Mouse (Mus musculus) hematopoietic stem cell, adult 5-6 weeks (primary cell): Measurements from ENCODE around the gene Zfp791. TPM values are rescaled to one million over a fixed set of nuclear protein-coding genes. Genes with fewer than 3 reads are reported as not detected.
"Not testable (repeated sequence)": the region's sequence is repeated elsewhere in the genome, so short reads cannot be mapped to it uniquely, and the experiment has no call there.

Experiments used
- ATAC-seq, 2 experiments: fragments of 125-278 bp in 1 of 2; replicated peaks in 1 of 2; 2 replicates each; pipeline ENCODE4 v1.8.0; 2016 to 2017; ENCODE audit warnings: inconsistent platforms in 2 of 2, mild to moderate bottlenecking in 2 of 2, moderate number of reproducible peaks in 2 of 2, low read depth in 1 of 2, moderate TSS enrichment in 1 of 2; ENCODE audit not compliant: low FRiP score in 2 of 2, poor library complexity in 2 of 2, severe bottlenecking in 2 of 2, insufficient read depth in 1 of 2, low TSS enrichment in 1 of 2
- total RNA-seq: library from RNA; stranded (forward); fragments of 172-1452, 232-1000 nt; gene quantifications from 2 replicates; pipeline ENCODE4 v1.2.3, GENCODE M21; 2017

Zfp791 gene
- not detected in 2 replicates for total RNA-seq

GRCm38 (mm10) chr8:85122995-85123394 is at the start of gene Zfp791:
TSS of gene Zfp791 (minus strand) at chr8:85123095.
- ATAC-seq = no peak

DNA sequence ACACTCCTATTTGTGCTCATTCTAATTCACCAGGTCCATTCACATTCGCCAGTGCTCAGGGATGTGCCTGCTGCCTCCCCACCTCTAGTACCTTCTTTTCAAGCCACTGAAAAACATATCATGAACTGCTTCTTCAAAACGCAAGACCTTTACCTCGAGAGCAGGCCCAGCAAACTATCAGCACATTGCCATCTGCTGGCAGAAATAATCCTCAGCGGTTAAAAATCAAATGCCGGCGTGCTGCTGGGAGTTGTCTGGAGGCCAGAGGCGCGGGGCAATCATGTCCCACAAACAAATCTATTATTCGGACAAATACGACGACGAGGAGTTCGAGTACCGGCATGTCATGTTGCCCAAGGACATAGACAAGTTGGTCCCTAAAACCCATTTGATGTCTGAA is 48.4 kb upstream of the Zfp791 start:
- ATAC-seq = no peak

DNA sequence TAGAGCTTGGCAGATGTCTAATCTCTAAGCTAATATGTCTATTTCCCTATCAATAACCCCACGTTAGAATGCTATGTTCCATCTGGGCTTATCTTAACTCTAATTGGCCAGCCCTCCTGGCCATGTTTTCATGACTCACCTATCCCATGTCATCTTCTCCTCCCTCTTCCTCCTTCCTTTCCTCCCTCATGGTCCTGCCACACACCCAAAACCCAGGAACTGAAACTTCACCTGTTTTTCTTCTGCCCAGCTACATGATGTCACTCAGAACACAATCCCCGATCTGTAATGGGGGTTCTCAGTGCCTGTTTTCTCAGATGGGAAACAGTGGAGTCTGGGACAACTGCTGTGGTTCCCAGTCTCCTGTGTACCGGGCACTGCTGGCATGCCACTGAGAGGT is 28.7 kb upstream of the Zfp791 start, which contains the start of gene Cks1brt:
TSS of gene Cks1brt (plus strand) at position 301 of the 400 bp plus-strand sequence.
- no peak for ATAC-seq

DNA sequence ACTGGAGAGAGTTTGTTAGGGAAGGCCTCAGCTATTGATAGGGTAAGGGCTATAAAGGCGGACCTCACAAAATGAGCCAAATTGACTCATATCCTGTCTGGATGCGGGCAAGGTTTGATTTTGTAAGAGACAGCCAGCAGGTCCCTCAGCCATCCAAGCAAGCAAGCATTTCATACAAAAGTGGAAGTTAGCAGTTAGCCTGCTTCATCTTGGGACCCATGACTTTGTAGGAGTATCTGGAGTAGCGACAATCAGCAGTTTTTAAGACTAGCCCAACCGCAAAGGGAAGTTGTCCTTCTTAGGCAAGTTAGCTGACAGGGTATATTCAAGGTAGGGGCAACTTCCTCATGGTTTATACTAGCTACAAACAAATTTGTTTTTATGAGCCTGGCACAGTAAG is 19.6 kb upstream of the Zfp791 start:
- peak; percentile 53 to 87; a peak in 3 of 4 replicates for ATAC-seq

- ATAC-seq = not testable (repeated sequence)
These were observed 12.8 kb upstream of the Zfp791 start for GRCm38 (mm10) chr8:85135690-85136089.

GRCm38 (mm10) chr8:85132335-85132734 is 9.4 kb upstream of the Zfp791 start:
- no peak for ATAC-seq

GRCm38 (mm10) chr8:85123691-85124090 is 796 bp upstream of the Zfp791 start:
- no peak for ATAC-seq

DNA sequence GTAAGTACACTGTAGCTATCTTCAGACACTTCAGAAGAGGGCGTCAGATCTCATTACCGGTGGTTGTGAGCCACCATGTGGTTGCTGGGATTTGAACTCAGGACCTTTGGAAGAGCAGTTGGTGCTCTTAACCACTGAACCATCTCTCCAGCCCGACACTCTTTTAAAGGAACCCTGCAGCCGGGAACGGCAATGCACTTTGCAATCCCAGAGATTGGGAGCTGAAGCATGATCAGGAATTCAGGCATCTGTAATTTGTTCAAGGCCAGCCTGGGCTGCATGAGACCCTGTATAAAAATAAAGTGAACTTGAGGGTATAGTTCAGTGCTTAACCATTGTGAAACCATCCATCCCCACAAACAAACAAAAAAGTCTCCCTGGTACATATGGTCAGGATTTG is 2.6 kb downstream of the Zfp791 start:
- not testable (repeated sequence) for ATAC-seq

GRCm38 (mm10) chr8:85119052-85119981 is 3.6 kb downstream of the Zfp791 start:
- ATAC-seq = peak; percentile 7 to 25; a peak in 2 of 4 replicates

- no peak for ATAC-seq
These were observed 5.9 kb downstream of the Zfp791 start for GRCm38 (mm10) chr8:85116984-85117383.

DNA sequence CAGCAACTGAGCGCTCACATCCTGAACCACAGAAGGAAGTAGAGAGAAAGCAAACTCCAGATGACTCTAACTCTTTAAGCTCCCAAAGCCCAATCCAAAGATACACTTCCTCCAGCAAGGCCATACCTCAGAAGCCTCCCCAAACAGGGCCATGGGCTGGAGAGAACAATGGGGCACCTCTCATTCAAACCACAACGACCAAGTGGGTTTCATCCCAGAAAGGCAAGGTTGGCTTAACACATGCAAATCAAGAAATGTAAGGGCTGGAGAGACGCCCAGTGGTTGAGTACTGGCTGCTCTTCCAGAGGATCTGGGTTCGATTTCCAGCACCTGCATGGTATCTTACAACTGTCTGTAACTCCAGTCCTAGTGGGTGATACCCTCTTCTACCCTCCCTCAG is 7.4 kb downstream of the Zfp791 start:
- ATAC-seq = no peak

DNA sequence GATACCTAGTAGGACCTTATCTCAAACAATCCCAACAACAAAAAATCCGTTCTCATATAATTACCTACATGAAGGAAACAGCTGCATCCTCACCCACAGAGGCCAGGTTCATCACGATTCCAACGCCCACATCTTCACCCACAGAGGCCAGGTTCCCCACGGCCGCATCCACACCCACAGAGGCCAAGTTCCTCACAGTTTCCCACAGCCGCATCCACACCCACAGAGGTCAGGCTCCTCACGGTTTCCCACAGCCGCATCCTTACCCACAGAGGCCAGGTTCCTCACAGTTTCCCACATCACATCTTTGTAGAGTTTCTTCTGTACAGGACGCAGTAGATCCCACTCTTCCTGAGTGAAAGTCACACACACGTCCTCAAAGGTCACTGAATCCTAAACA is 9.7 kb downstream of the Zfp791 start:
- no peak for ATAC-seq

GRCm38 (mm10) chr8:85100076-85100665 is 22.7 kb downstream of the Zfp791 start:
- no peak for ATAC-seq

GRCm38 (mm10) chr8:85096850-85097249 is 26.0 kb downstream of the Zfp791 start:
- no peak for ATAC-seq

GRCm38 (mm10) chr8:85096196-85096595 is 26.7 kb downstream of the Zfp791 start:
- ATAC-seq = no peak

DNA sequence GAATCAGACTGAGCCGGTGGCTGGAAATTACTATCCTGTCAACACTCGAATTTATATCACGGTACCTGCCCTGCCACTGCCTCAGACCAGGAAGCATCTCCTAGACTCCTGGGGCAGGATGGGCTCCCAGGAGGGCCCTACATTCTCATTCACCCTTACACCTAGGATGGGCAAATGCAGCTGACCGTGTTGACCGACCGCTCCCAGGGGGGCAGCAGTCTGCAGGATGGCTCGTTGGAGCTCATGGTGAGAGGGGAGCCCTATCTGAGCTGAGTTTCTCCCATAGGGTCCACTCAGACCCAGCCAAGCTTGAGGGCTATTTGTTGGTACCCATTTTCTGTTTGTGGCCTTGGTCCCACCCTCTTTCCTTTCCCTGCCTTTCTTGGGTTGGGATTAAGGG is 27.3 kb downstream of the Zfp791 start:
- ATAC-seq = no peak

DNA sequence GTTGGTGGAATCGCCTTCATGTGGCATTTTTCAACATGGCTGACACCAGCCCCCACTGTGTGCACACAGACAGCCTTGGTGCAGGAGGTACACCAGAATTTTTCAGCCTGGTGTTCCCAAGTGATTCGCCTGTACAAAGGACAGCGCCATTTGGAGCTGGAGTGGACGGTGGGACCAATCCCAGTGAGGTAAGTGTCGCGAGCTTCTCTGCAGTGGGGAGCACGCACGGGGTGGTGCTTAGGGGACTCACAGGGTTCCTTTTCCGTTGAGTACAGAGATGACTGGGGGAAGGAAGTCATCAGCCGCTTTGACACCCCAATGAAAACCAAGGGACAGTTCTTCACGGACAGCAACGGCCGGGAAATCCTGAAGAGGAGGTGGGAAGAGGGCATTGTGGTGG is 27.8 kb downstream of the Zfp791 start:
- ATAC-seq = no peak

DNA sequence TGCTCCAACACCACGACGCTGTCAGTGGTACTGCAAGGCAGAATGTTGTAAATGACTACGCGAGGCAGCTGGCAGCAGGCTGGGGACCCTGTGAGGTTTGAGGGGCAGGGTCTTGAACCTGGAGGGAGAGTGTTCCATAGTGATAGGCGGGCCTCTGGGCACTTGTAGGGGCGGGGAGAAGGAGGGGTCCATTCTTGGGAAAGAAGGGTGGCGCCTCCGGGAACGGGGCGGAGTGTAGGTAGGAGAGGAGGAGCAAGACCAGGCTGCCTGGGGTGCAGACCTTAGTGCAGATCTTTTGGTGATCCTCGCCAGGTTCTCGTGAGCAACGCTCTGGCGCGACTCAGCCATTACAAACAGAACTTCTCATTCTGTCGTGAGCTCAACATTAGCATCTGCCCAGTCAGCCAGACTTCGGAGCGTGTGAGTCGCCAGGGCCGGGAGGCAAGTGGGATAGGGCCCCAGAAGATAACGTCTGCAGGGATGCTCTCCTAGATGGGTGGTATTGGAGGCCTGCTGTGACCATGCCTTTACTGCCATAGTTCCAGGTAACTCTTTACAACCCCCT is 31.3 kb downstream of the Zfp791 start:
- ATAC-seq = no peak
